Mouse (Mus musculus): ENCODE measurements around the gene Gm15557. TPM values are rescaled to one million over a fixed set of nuclear protein-coding genes. Genes with fewer than 3 reads are reported as not detected.
"Not testable (repeated sequence)": the region's sequence is repeated elsewhere in the genome, so short reads cannot be mapped to it uniquely, and the experiment has no call there.

Gm15557 gene
- total RNA-seq (2022) = not detected

GRCm38 (mm10) chr2:155940681-155941080 lies at the start of gene Gm15557:
Gene Gm15557 (plus strand): TSS chr2:155940728.
- no peak for DNase-seq

GRCm38 (mm10) chr2:155894307-155895045 lies 46.1 kb upstream of the Gm15557 start:
- DNase-seq = no peak

- DNase-seq = no peak
These were observed 45.3 kb upstream of the Gm15557 start for GRCm38 (mm10) chr2:155895046-155895735.

GRCm38 (mm10) chr2:155902989-155903631 lies 37.4 kb upstream of the Gm15557 start:
- DNase-seq = no peak

- no peak for DNase-seq
These were observed 36.9 kb upstream of the Gm15557 start for GRCm38 (mm10) chr2:155903632-155904008.

- no peak for DNase-seq
These were observed 25.8 kb upstream of the Gm15557 start for GRCm38 (mm10) chr2:155914684-155915083.

GRCm38 (mm10) chr2:155923143-155923542 lies 17.4 kb upstream of the Gm15557 start:
- no peak for DNase-seq

GRCm38 (mm10) chr2:155925213-155925612 lies 15.3 kb upstream of the Gm15557 start:
- not testable (repeated sequence) for DNase-seq

- DNase-seq = no peak
These were observed 11.7 kb upstream of the Gm15557 start for GRCm38 (mm10) chr2:155928711-155929345.

- DNase-seq = peak; percentile 94
These were observed 10.7 kb upstream of the Gm15557 start, which contains the start of gene Uqcc1 for GRCm38 (mm10) chr2:155929531-155930442. Gene Uqcc1 (minus strand): TSS chr2:155930310.

- no peak for DNase-seq
These were observed 515 bp upstream of the Gm15557 start for GRCm38 (mm10) chr2:155939897-155940529.

- DNase-seq = peak; percentile 77
These were observed 1.3 kb downstream of the Gm15557 start for GRCm38 (mm10) chr2:155941697-155942442.

GRCm38 (mm10) chr2:155943463-155943862 lies 2.9 kb downstream of the Gm15557 start:
- DNase-seq = no peak

- no peak for DNase-seq
These were observed 4.2 kb downstream of the Gm15557 start for GRCm38 (mm10) chr2:155944685-155945084.

GRCm38 (mm10) chr2:155945124-155945523 lies 4.6 kb downstream of the Gm15557 start, which contains the start of gene Gdf5:
Gene Gdf5 (minus strand): TSS chr2:155945367.
- DNase-seq = no peak

GRCm38 (mm10) chr2:155945580-155945979 lies 5.1 kb downstream of the Gm15557 start:
- no peak for DNase-seq

GRCm38 (mm10) chr2:155946069-155946468 lies 5.5 kb downstream of the Gm15557 start:
- DNase-seq = peak; percentile 60

GRCm38 (mm10) chr2:155946499-155946898 lies 6.0 kb downstream of the Gm15557 start:
- no peak for DNase-seq

GRCm38 (mm10) chr2:155947390-155948002 lies 7.0 kb downstream of the Gm15557 start:
- DNase-seq = no peak

GRCm38 (mm10) chr2:155949362-155949761 lies 8.8 kb downstream of the Gm15557 start:
- no peak for DNase-seq

Data from adrenal gland, adult 8-10 months (tissue).